Mouse (Mus musculus): ENCODE measurements around the gene Ksr1. TPM values are rescaled to one million over a fixed set of nuclear protein-coding genes. Genes with fewer than 3 reads are reported as not detected.

Ksr1 gene
- total and polyA plus RNA-seq, 3 experiments, result 22.5 to 73.1 (median 61.2) TPM

- Histone ChIP-seq H3K27me3 (replicated peaks) (no peaks in the 10 kb centered on the region), H3K4me3 (replicated peaks in 1 of 3; ENCODE audit: low read depth in 2 of 3, low read length in 2 of 3, poor library complexity in 1 of 3) (no peak overlapping the region), H3K9ac (ENCODE audit: insufficient read depth, low read depth) (no peak overlapping the region), H3K36me3 (replicated peaks in 1 of 2; ENCODE audit: control insufficient read depth in 1 of 2, insufficient read depth in 1 of 2, low read length in 1 of 2) (peaks cover 79 to 93% of the 10 kb centered on the region in 2 experiments), H3K4me1 (ENCODE audit: control insufficient read depth in 1 of 2, insufficient read depth in 2 of 2) (peaks cover 22 to 56% of the 10 kb centered on the region in 2 experiments), H3K27ac (ENCODE audit: insufficient read depth, low read depth) (no peak overlapping the region), H3K9me3 (replicated peaks; ENCODE audit: low read length) (peaks cover 13% of the 10 kb centered on the region), H3K4me2 (ENCODE audit: insufficient read depth, low read depth, poor library complexity, severe bottlenecking) (no peak overlapping the region), H3K79me2 (replicated peaks; ENCODE audit: control insufficient read depth, extremely low read depth, insufficient read depth, poor library complexity, severe bottlenecking) (peaks cover 3% of the 10 kb centered on the region; the same call in 1 of the 2 replicates)
- in situ Hi-C loops (cut with MboI; ENCODE audit: low pct_ligation_motif_present, low pct_unique_long_range_greater_than_20kb, low sequenced_read_pairs) (no loop called here), dilution Hi-C loops (cut with MboI; ENCODE audit: extremely low pct_ligation_motif_present, extremely low pct_unique_long_range_greater_than_20kb, low sequenced_read_pairs) (no loop called here)
- TF ChIP-seq SMC3 (IDR thresholded peaks at IDR 0.05; ENCODE audit: low read depth, low read length) (no peak), MYC (IDR thresholded peaks at IDR 0.05; ENCODE audit: low read depth, low read length) (no peak), MAFK (IDR thresholded peaks at IDR 0.05; ENCODE audit: insufficient replicate concordance, low read length) (no peak), MAX (IDR thresholded peaks at IDR 0.05; ENCODE audit: low read length) (no peak), NELFE (IDR thresholded peaks at IDR 0.05; ENCODE audit: low read depth, low read length) (no peak), ZKSCAN1 (IDR thresholded peaks at IDR 0.05; ENCODE audit: borderline replicate concordance, low read depth, low read length) (no peak)
- no peak for DNase-seq (ENCODE audit: extremely low read depth)
These were observed 99.0 kb downstream of the Ksr1 start for GRCm38 (mm10) chr11:79047180-79047727.

GRCm38 (mm10) chr11:79046561-79047155 is 99.5 kb downstream of the Ksr1 start:
- DNase-seq (ENCODE audit: extremely low read depth), result peak; percentile 54
- in situ Hi-C loops (cut with MboI; ENCODE audit: low pct_ligation_motif_present, low pct_unique_long_range_greater_than_20kb, low sequenced_read_pairs) (no loop called here), dilution Hi-C loops (cut with MboI; ENCODE audit: extremely low pct_ligation_motif_present, extremely low pct_unique_long_range_greater_than_20kb, low sequenced_read_pairs) (no loop called here)
- Histone ChIP-seq H3K4me1 (ENCODE audit: control insufficient read depth in 1 of 2, insufficient read depth in 2 of 2) (peaks cover 22 to 60% of the 10 kb centered on the region in 2 experiments), H3K4me3 (replicated peaks in 1 of 3; ENCODE audit: low read depth in 2 of 3, low read length in 2 of 3, poor library complexity in 1 of 3) (no peak overlapping the region), H3K79me2 (replicated peaks; ENCODE audit: control insufficient read depth, extremely low read depth, insufficient read depth, poor library complexity, severe bottlenecking) (peaks cover 3% of the 10 kb centered on the region; the same call in 1 of the 2 replicates), H3K36me3 (replicated peaks in 1 of 2; ENCODE audit: control insufficient read depth in 1 of 2, insufficient read depth in 1 of 2, low read length in 1 of 2) (peaks cover 79 to 94% of the 10 kb centered on the region in 2 experiments), H3K9me3 (replicated peaks; ENCODE audit: low read length) (peaks cover 13% of the 10 kb centered on the region), H3K27ac (ENCODE audit: insufficient read depth, low read depth) (peak overlapping the region; percentile 44), H3K27me3 (replicated peaks) (no peaks in the 10 kb centered on the region), H3K4me2 (ENCODE audit: insufficient read depth, low read depth, poor library complexity, severe bottlenecking) (no peak overlapping the region), H3K9ac (ENCODE audit: insufficient read depth, low read depth) (0 out of 2 replicates have a peak overlapping the region, but pooled peaks have one; percentile 3)
- TF ChIP-seq CHD2 (IDR thresholded peaks at IDR 0.05; ENCODE audit: low read length), result peak; percentile 48; the same call in 1 of the 2 replicates
- TF ChIP-seq IRF4 (IDR thresholded peaks at IDR 0.05; ENCODE audit: low read depth, low read length), result 0 out of 2 replicates have a peak, but pooled peaks have one; percentile 9
- TF ChIP-seq ZMIZ1 (IDR thresholded peaks at IDR 0.05; ENCODE audit: low read depth, low read length), result no peak; the same call in 1 of the 2 replicates
- TF ChIP-seq CTCF (conservative IDR thresholded peaks at IDR 0.05 in 1 of 2, IDR thresholded peaks at IDR 0.05 in 1 of 2; ENCODE audit: low read depth in 2 of 2, low read length in 2 of 2), result no peak
- no peak for TF ChIP-seq E2F4 (IDR thresholded peaks at IDR 0.05; ENCODE audit: insufficient replicate concordance, low read depth, low read length)
- no peak for TF ChIP-seq HCFC1 (IDR thresholded peaks at IDR 0.05; ENCODE audit: low read depth, low read length)
- TF ChIP-seq RCOR1 (conservative IDR thresholded peaks at IDR 0.05; ENCODE audit: low read depth, low read length), result no peak
- TF ChIP-seq ETS1 (conservative IDR thresholded peaks at IDR 0.05; ENCODE audit: low read depth, low read length), result peak; percentile 46; the same call in 1 of the 2 replicates
- TF ChIP-seq MAZ (IDR thresholded peaks at IDR 0.05; ENCODE audit: low read depth, low read length), result 0 out of 2 replicates have a peak, but pooled peaks have one; percentile 17
- TF ChIP-seq ZNF384 (IDR thresholded peaks at IDR 0.05; ENCODE audit: low read depth, low read length), result no peak
- TF ChIP-seq MYC (IDR thresholded peaks at IDR 0.05; ENCODE audit: low read depth, low read length), result no peak
- no peak for TF ChIP-seq ELF1 (IDR thresholded peaks at IDR 0.05; ENCODE audit: low read depth, low read length)
- peak; percentile 28; the same call in 1 of the 2 replicates for TF ChIP-seq MAX (IDR thresholded peaks at IDR 0.05; ENCODE audit: low read length)
- TF ChIP-seq USF1 (IDR thresholded peaks at IDR 0.05; ENCODE audit: low read depth, low read length), result no peak
- no peak for TF ChIP-seq KAT2A (IDR thresholded peaks at IDR 0.05; ENCODE audit: insufficient replicate concordance, low read length)
- no peak for TF ChIP-seq POLR2A (IDR thresholded peaks at IDR 0.05; ENCODE audit: low read depth, low read length)
- no peak for TF ChIP-seq ZC3H11A (IDR thresholded peaks at IDR 0.05; ENCODE audit: low read depth, low read length)
- 0 out of 2 replicates have a peak, but pooled peaks have one; percentile 30 for TF ChIP-seq MEF2A (IDR thresholded peaks at IDR 0.05; ENCODE audit: borderline replicate concordance, low read depth, low read length)
- peak; percentile 56 for TF ChIP-seq BHLHE40 (IDR thresholded peaks at IDR 0.05; ENCODE audit: low read depth, low read length)
- no peak for TF ChIP-seq JUND (conservative IDR thresholded peaks at IDR 0.05; ENCODE audit: low read depth, low read length)
- TF ChIP-seq TCF12 (IDR thresholded peaks at IDR 0.05; ENCODE audit: low read depth, low read length), result no peak
- TF ChIP-seq MXI1 (IDR thresholded peaks at IDR 0.05; ENCODE audit: low read depth, low read length), result no peak
- TF ChIP-seq NRF1 (IDR thresholded peaks at IDR 0.05; ENCODE audit: low read depth, low read length), result no peak
- peak; percentile 53; the same call in 1 of the 2 replicates for TF ChIP-seq EP300 (IDR thresholded peaks at IDR 0.05; ENCODE audit: low read length)
- TF ChIP-seq GABPA (IDR thresholded peaks at IDR 0.05; ENCODE audit: insufficient replicate concordance, low read depth, low read length), result no peak
- no peak for TF ChIP-seq UBTF (IDR thresholded peaks at IDR 0.05; ENCODE audit: low read depth, low read length)
